Mouse (Mus musculus) kidney, embryonic 14.5 days (tissue): ENCODE data around the gene Rps12-ps3. TPM values are rescaled to one million over a fixed set of nuclear protein-coding genes. Genes with fewer than 3 reads are reported as not detected.
A peak's percentile ranks its signal among the peaks of the same experiment; 100 is the strongest.

ENCODE experiments used
- ATAC-seq: fragments of 200-750 bp; cut with Nextera tagmentation; 2 replicates; pipeline ENCODE4 v1.8.0; 2017; ENCODE audit warnings: moderate number of reproducible peaks, mild to moderate bottlenecking, moderate TSS enrichment, moderate library complexity; ENCODE audit not compliant: low FRiP score, low TSS enrichment
- H3K27ac ChIP-seq: fragments of 300-500 bp; sonication (generic); 2 replicates; pipeline ENCODE4 v1.5.1; 2014; ENCODE audit warnings: low read depth, mild to moderate bottlenecking, low read length, moderate library complexity, mixed read lengths
- H3K27me3 ChIP-seq: fragments of 300-500 bp; sonication (generic); 2 replicates; pipeline ENCODE4 v1.6.1; 2014; ENCODE audit warnings: mild to moderate bottlenecking, low read length; ENCODE audit not compliant: control insufficient read depth, insufficient read depth
- H3K36me3 ChIP-seq: fragments of 300-500 bp; sonication (generic); 2 replicates; pipeline ENCODE4 v1.6.1; 2014; ENCODE audit warnings: low read length, mixed read lengths; ENCODE audit not compliant: control insufficient read depth, insufficient read depth
- H3K4me1 ChIP-seq: fragments of 300-500 bp; sonication (generic); 2 replicates; pipeline ENCODE4 v1.6.1; 2014; ENCODE audit warnings: low read length, mixed read lengths; ENCODE audit not compliant: control insufficient read depth, insufficient read depth
- H3K4me2 ChIP-seq: fragments of 300-500 bp; sonication (generic); replicated peaks from 2 replicates; pipeline ENCODE4 v1.6.1; 2014; ENCODE audit warnings: low read depth, mild to moderate bottlenecking, low read length
- H3K4me3 ChIP-seq: fragments of 300-500 bp; sonication (generic); 2 replicates; pipeline ENCODE4 v1.5.1; 2014; ENCODE audit warnings: mild to moderate bottlenecking, low read length
- H3K9ac ChIP-seq: fragments of 300-500 bp; sonication (generic); 2 replicates; pipeline ENCODE4 v1.6.1; 2014; ENCODE audit warnings: low read depth, mild to moderate bottlenecking, low read length, moderate library complexity
- H3K9me3 ChIP-seq: fragments of 300-500 bp; sonication (generic); 2 replicates; pipeline ENCODE4 v1.6.1; 2016; ENCODE audit warnings: low read length; ENCODE audit not compliant: control insufficient read depth
- WGBS: fragments of 180-500 bp; shearing (Covaris S2); extraction: QIAGEN DNeasy Blood & Tissue Kit; methylation state at CpG from one replicate; pipeline ENCODE4 v1.1.7; 2014; 5-methylcytosine and 5-hydroxymethylcytosine counted together
- polyA plus RNA-seq: library from polyadenylated mRNA; unstranded; fragments of >200 nt; fragmentation: Nextera tagmentation; extraction: Ambion mirVana; gene quantifications from 2 replicates; pipeline ENCODE4 v1.2.1, GENCODE M21; 2014

The Rps12-ps3 gene
- polyA plus RNA-seq, 1 experiment from 2014 or later, result 37.8 TPM

GRCm38 (mm10) chr19:59316571-59316970 is 5.5 kb upstream of the Rps12-ps3 start:
- peaks cover 13% of the 10 kb centered on the region; the same call in 1 of the 2 replicates for H3K36me3 ChIP-seq
- H3K4me3 ChIP-seq, result no peak overlapping the region
- no peaks in the 10 kb centered on the region for H3K4me1 ChIP-seq
- ATAC-seq, result no peak
- H3K9ac ChIP-seq, result no peak overlapping the region
- H3K27me3 ChIP-seq, result no peaks in the 10 kb centered on the region
- H3K4me2 ChIP-seq, result no peak overlapping the region
- no peaks in the 10 kb centered on the region for H3K9me3 ChIP-seq
- H3K27ac ChIP-seq, result no peak overlapping the region

GRCm38 (mm10) chr19:59330816-59331225 is 8.7 kb downstream of the Rps12-ps3 start:
- Histone ChIP-seq H3K9ac (no peak overlapping the region), H3K4me1 (no peaks in the 10 kb centered on the region), H3K36me3 (peaks cover 5% of the 10 kb centered on the region; the same call in 1 of the 2 replicates), H3K4me3 (no peak overlapping the region), H3K4me2 (no peak overlapping the region), H3K27ac (no peak overlapping the region), H3K27me3 (no peaks in the 10 kb centered on the region), H3K9me3 (no peaks in the 10 kb centered on the region)
- ATAC-seq, result no peak

DNA sequence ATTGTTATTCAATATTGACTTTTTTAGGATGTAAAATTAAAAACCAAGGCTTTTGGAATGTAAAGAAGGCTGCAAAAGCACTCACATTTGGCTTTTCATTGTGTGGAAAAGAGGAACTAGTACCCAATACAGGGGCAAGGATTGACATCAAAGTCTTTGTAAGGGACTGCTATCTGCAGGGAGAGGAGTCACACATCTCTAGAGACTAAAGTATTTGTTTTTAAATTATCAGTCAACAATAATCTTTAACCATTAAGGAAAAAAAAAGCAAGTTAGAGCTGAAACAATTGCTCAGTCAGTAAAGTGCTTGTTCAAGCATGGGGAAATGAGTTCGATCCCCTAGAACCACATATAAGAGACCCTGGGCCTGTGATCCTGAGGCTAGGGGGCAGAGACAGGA is 14.6 kb downstream of the Rps12-ps3 start:
- Histone ChIP-seq H3K27me3 (no peaks in the 10 kb centered on the region), H3K4me1 (0 out of 2 replicates have a peak, but pooled peaks cover 5% of the 10 kb centered on the region), H3K4me3 (no peak overlapping the region), H3K36me3 (no peaks in the 10 kb centered on the region), H3K27ac (no peak overlapping the region), H3K9ac (no peak overlapping the region), H3K4me2 (no peak overlapping the region), H3K9me3 (no peaks in the 10 kb centered on the region)
- 97% methylated on average over 1 of the region's 1 CpGs for WGBS
- ATAC-seq, result no peak

DNA sequence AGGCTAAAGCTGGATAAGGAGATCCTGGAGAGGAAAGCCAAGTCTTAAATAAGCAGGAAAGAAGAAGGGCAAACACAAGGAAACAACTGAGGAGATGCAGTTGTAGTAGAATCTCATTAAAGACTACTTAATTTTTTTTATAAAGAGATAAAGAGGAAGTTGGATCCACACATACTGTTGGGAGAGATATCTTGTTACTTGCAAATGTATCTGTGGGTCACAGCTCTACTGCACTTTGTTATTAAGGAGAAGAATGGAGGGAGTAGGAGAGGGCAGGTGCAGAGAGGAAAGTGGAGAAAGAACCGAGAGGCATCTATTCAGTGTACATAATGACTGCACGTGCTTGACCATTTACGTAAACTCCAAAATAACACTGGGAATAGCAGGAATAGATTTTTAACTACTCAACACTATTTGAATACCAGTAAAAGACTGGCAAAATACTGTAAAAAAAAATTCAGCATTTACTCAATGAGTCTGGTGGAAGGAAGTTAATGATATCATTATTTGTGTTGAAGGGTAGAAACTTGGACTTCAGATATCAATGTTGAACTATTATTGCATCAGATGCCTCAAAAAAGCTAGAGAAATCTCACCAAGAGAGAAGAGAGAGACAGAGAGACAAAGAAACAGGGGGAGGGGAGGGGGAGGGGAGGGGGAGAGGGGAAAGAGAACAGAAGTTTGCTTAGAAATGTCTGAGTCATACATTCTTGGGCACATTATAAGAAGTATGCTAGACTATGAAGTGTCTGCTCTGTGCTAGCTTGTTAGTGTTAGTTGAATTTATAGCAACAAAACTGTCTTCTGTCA is 16.0 kb downstream of the Rps12-ps3 start:
- Histone ChIP-seq H3K9ac (no peak overlapping the region), H3K27me3 (no peaks in the 10 kb centered on the region), H3K9me3 (no peaks in the 10 kb centered on the region), H3K4me1 (peaks cover 13% of the 10 kb centered on the region), H3K4me2 (no peak overlapping the region), H3K27ac (no peak overlapping the region), H3K4me3 (no peak overlapping the region), H3K36me3 (no peaks in the 10 kb centered on the region)
- no peak for ATAC-seq
- 92% methylated on average over 3 of the region's 3 CpGs for WGBS

GRCm38 (mm10) chr19:59339908-59340307 is 17.8 kb downstream of the Rps12-ps3 start:
- Histone ChIP-seq H3K9me3 (no peaks in the 10 kb centered on the region), H3K36me3 (no peaks in the 10 kb centered on the region), H3K4me1 (peaks cover 24% of the 10 kb centered on the region), H3K27ac (no peak overlapping the region), H3K4me2 (no peak overlapping the region), H3K27me3 (no peaks in the 10 kb centered on the region), H3K4me3 (no peak overlapping the region), H3K9ac (no peak overlapping the region)
- 82% methylated on average over 3 of the region's 3 CpGs for WGBS
- ATAC-seq, result no peak

GRCm38 (mm10) chr19:59342964-59343363 is 20.9 kb downstream of the Rps12-ps3 start:
- Histone ChIP-seq H3K4me1 (peaks cover 24% of the 10 kb centered on the region), H3K9me3 (no peaks in the 10 kb centered on the region), H3K27me3 (no peaks in the 10 kb centered on the region), H3K36me3 (no peaks in the 10 kb centered on the region), H3K9ac (peak overlapping the region; percentile 88; the same call in 1 of the 2 replicates), H3K27ac (no peak overlapping the region), H3K4me3 (peak overlapping the region; percentile 92), H3K4me2 (peak overlapping the region; percentile 99)
- ATAC-seq, result no peak
- WGBS, result 29% methylated on average over 2 of the region's 2 CpGs

- peaks cover 24% of the 10 kb centered on the region for H3K4me1 ChIP-seq
- H3K4me3 ChIP-seq, result peak overlapping the region; percentile 92
- H3K9ac ChIP-seq, result peak overlapping the region; percentile 88
- no peak for ATAC-seq
- H3K36me3 ChIP-seq, result no peaks in the 10 kb centered on the region
- H3K27me3 ChIP-seq, result no peaks in the 10 kb centered on the region
- no peak overlapping the region for H3K27ac ChIP-seq
- H3K4me2 ChIP-seq, result peak overlapping the region; percentile 99
- WGBS, result 1% methylated on average over 14 of the region's 14 CpGs
- no peaks in the 10 kb centered on the region for H3K9me3 ChIP-seq
Measured at GRCm38 (mm10) chr19:59344304-59344711, 22.2 kb downstream of the Rps12-ps3 start.

- Histone ChIP-seq H3K36me3 (no peaks in the 10 kb centered on the region), H3K4me3 (peak overlapping the region; percentile 92), H3K4me1 (peaks cover 24% of the 10 kb centered on the region), H3K27me3 (no peaks in the 10 kb centered on the region), H3K9ac (peak overlapping the region; percentile 88), H3K4me2 (peak overlapping the region; percentile 99), H3K27ac (peak overlapping the region; percentile 93), H3K9me3 (no peaks in the 10 kb centered on the region)
- under 1% methylated on average over 66 of the region's 70 CpGs for WGBS
- no peak; the same call in 1 of the 2 replicates for ATAC-seq
Measured at GRCm38 (mm10) chr19:59345081-59345657, 23.1 kb downstream of the Rps12-ps3 start.

GRCm38 (mm10) chr19:59345658-59346283 is 23.7 kb downstream of the Rps12-ps3 start, which contains the start of gene Pdzd8:
TSS of gene Pdzd8 (minus strand) at chr19:59345780.
- H3K4me3 ChIP-seq, result peak within 1 kb of the TSS; percentile 92
- H3K27ac ChIP-seq, result peak within 1 kb of the TSS; percentile 93
- H3K36me3 ChIP-seq, result no peaks in the 10 kb centered on the region
- H3K4me1 ChIP-seq, result peaks cover 24% of the 10 kb centered on the region
- WGBS, result under 1% methylated on average over 63 of the region's 91 CpGs
- peak within 1 kb of the TSS; percentile 99 for H3K4me2 ChIP-seq
- peak; percentile 95 for ATAC-seq
- H3K9ac ChIP-seq, result peak within 1 kb of the TSS; percentile 88
- no peaks in the 10 kb centered on the region for H3K9me3 ChIP-seq
- H3K27me3 ChIP-seq, result no peaks in the 10 kb centered on the region
